Mouse (Mus musculus) lung, embryonic 16.5 days (tissue): ENCODE results near the gene Klhl36. TPM values are rescaled to one million over a fixed set of nuclear protein-coding genes. Genes with fewer than 3 reads are reported as not detected.

Experiments
- ATAC-seq: fragments of 200-750 bp; cut with Nextera tagmentation; 2 replicates; pipeline ENCODE4 v1.8.0; 2017; ENCODE audit warnings: low read depth, mild to moderate bottlenecking, moderate library complexity
- H3K27ac ChIP-seq: fragments of 300-500 bp; sonication (generic); 2 replicates; pipeline ENCODE4 v1.5.1; 2014; ENCODE audit warnings: mild to moderate bottlenecking, control low read depth, low read length
- H3K27me3 ChIP-seq: fragments of 300-500 bp; sonication (generic); 2 replicates; pipeline ENCODE4 v1.6.1; 2014; ENCODE audit warnings: low read depth, low read length, mixed read lengths; ENCODE audit not compliant: control insufficient read depth, insufficient read depth
- H3K36me3 ChIP-seq: fragments of 300-500 bp; sonication (generic); 2 replicates; pipeline ENCODE4 v1.6.1; 2014; ENCODE audit warnings: low read length; ENCODE audit not compliant: control insufficient read depth, insufficient read depth
- H3K4me1 ChIP-seq: fragments of 300-500 bp; sonication (generic); replicated peaks from 2 replicates; pipeline ENCODE4 v1.6.1; 2014; ENCODE audit warnings: low read length, mixed read lengths; ENCODE audit not compliant: control insufficient read depth, insufficient read depth
- H3K4me2 ChIP-seq: fragments of 300-500 bp; sonication (generic); 2 replicates; pipeline ENCODE4 v1.6.1; 2014; ENCODE audit warnings: low read depth, low read length, control low read depth
- H3K4me3 ChIP-seq: fragments of 300-500 bp; sonication (generic); 2 replicates; pipeline ENCODE4 v1.5.1; 2014; ENCODE audit warnings: mild to moderate bottlenecking, low read length, control low read depth
- H3K9ac ChIP-seq: fragments of 300-500 bp; sonication (generic); 2 replicates; pipeline ENCODE4 v1.6.1; 2014; ENCODE audit warnings: low read length, control low read depth
- H3K9me3 ChIP-seq: fragments of 300-500 bp; sonication (generic); 2 replicates; pipeline ENCODE4 v1.6.1; 2016; ENCODE audit warnings: low read length; ENCODE audit not compliant: control insufficient read depth
- WGBS: fragments of 180-500 bp; shearing (Covaris S2); extraction: QIAGEN DNeasy Blood & Tissue Kit; methylation state at CpG from one replicate; pipeline ENCODE4 v1.1.7; 2014; 5-methylcytosine and 5-hydroxymethylcytosine counted together
- polyA plus RNA-seq: library from polyadenylated mRNA; unstranded; fragments of >200 nt; fragmentation: Nextera tagmentation; extraction: Ambion mirVana; gene quantifications from 2 replicates; pipeline ENCODE4 v1.2.1, GENCODE M21; 2015

The Klhl36 gene
- polyA plus RNA-seq, 1 experiment from 2014 or later: 15.0 TPM

DNA sequence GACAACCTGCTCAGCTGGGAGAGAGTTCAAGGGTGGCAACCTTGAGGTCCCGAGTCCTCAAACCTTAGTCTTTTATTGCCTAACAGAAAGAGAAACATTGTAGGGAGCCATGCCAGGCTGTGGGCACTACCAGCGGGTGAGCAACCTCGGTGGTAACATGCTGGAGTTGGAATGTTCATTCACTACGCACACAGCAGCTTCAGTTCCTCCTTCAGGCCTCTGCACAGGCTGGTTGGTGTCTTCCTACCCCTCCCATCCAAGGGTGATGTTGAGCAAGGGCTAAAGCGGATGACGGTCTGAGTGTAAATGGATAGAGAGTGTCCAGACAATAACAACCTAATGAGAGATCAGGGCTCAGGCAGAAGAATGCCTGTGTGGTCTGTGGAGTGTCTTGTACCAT is 4.3 kb upstream of the Klhl36 start:
- Histone ChIP-seq H3K9me3 (no peaks in the 10 kb centered on the region), H3K36me3 (no peaks in the 10 kb centered on the region), H3K4me3 (no peak overlapping the region), H3K4me1 (peaks cover 8% of the 10 kb centered on the region), H3K27me3 (no peaks in the 10 kb centered on the region), H3K9ac (no peak overlapping the region), H3K27ac (no peak overlapping the region), H3K4me2 (no peak overlapping the region)
- 60% methylated on average over 6 of the region's 6 CpGs for WGBS
- ATAC-seq: no peak

DNA sequence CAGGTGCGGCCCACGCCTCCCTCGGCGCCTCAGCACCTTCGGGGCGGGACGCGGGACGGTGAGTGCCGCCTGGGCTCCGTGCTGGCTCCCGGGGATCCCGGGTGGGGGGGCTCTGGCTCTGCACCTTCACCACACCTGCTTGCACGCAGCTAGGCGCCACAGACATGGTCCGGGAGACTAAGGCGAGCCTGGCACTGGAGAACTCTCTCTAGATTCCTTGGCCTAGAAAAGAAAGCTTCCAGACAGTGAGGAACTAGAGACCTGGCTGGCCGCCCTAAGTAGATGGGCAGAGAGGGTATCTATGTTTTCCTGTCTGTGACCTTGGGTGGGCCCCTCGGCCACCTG is 296 bp downstream of the Klhl36 start:
- under 1% methylated on average over 19 of the region's 19 CpGs for WGBS

DNA sequence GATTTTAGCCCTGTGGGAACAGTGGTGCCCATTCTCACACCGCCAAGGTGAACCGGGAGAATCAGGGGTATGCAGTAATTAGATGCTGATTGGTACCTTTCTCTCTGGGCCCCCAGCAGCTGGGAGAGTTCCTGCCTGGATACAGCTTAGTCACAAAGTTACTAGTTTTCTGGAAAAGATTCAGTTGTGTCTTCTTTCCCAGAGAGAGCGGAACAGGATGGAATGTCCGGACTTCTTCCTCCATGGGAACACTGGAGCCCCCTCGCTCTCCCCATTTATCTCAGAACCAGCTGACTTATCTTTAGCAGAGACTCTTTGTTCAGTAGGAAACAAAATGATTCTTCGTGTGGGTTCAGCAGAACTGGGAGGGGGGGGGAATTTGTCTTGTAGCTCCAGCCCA is 683 bp downstream of the Klhl36 start:
- H3K4me1 ChIP-seq: peaks cover 13% of the 10 kb centered on the region
- H3K36me3 ChIP-seq: no peaks in the 10 kb centered on the region
- H3K27ac ChIP-seq: no peak overlapping the region
- peak overlapping the region; percentile 58 for H3K4me3 ChIP-seq
- no peak; the same call in 1 of the 2 replicates for ATAC-seq
- peak overlapping the region; percentile 79 for H3K4me2 ChIP-seq
- 7% methylated on average over 6 of the region's 6 CpGs for WGBS
- H3K9ac ChIP-seq: peak overlapping the region; percentile 81
- no peaks in the 10 kb centered on the region for H3K9me3 ChIP-seq
- H3K27me3 ChIP-seq: no peaks in the 10 kb centered on the region

More for the DNA sequence above, 296 bp downstream of the Klhl36 start:
- Histone ChIP-seq H3K27ac (peak overlapping the region; percentile 15; the same call in 1 of the 2 replicates), H3K36me3 (no peaks in the 10 kb centered on the region), H3K4me2 (peak overlapping the region; percentile 79), H3K9ac (peak overlapping the region; percentile 81), H3K9me3 (no peaks in the 10 kb centered on the region), H3K4me1 (peaks cover 13% of the 10 kb centered on the region), H3K27me3 (no peaks in the 10 kb centered on the region), H3K4me3 (peak overlapping the region; percentile 58)
- no peak; the same call in 1 of the 2 replicates for ATAC-seq

DNA sequence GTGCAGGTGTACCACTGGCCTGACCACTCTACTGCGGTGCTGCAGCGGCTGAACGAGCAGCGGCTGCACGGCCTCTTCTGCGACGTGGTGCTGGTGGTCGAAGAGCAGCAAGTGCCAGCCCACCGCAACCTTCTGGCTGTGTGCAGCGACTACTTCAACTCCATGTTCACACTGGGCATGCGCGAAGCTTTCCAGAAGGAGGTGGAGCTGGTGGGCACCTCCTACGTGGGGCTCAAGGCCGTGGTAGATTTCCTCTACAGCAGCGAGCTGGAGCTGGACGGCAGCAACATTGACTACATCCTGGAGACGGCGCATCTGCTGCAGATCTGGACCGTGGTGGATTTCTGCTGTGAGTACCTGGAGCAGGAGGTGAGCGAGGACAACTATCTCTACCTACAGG is 7.5 kb downstream of the Klhl36 start:
- WGBS: 74% methylated on average over 20 of the region's 20 CpGs
- no peak overlapping the region for H3K4me2 ChIP-seq
- no peaks in the 10 kb centered on the region for H3K4me1 ChIP-seq
- H3K36me3 ChIP-seq: peaks cover 22% of the 10 kb centered on the region
- no peaks in the 10 kb centered on the region for H3K27me3 ChIP-seq
- no peak overlapping the region for H3K4me3 ChIP-seq
- no peak overlapping the region for H3K27ac ChIP-seq
- peaks cover 8% of the 10 kb centered on the region for H3K9me3 ChIP-seq
- no peak overlapping the region for H3K9ac ChIP-seq
- no peak for ATAC-seq

DNA sequence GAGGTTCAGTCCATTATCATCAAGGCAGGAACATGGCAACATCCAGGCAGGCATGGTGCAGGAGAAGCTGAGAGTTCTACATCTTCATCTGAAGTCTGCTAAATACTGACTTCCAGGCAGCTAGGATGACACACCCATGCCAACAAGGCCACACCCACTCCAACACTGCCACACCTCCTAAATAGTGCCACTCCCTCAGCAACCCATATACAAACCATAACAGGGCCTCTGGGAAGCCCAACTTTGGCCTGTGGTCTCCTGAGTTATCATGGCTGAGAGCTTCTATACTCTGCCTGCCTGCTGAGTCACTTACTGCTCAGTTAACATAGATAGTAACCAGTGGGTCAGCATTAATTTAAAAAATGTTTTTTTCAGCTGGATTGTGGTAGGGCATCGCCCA is 11.1 kb downstream of the Klhl36 start:
- Histone ChIP-seq H3K4me1 (no peaks in the 10 kb centered on the region), H3K9ac (no peak overlapping the region), H3K9me3 (peaks cover 8% of the 10 kb centered on the region), H3K4me3 (no peak overlapping the region), H3K27ac (no peak overlapping the region), H3K4me2 (no peak overlapping the region), H3K27me3 (no peaks in the 10 kb centered on the region), H3K36me3 (peaks cover 22% of the 10 kb centered on the region)
- ATAC-seq: no peak
- WGBS: 96% methylated on average over 1 of the region's 1 CpGs

DNA sequence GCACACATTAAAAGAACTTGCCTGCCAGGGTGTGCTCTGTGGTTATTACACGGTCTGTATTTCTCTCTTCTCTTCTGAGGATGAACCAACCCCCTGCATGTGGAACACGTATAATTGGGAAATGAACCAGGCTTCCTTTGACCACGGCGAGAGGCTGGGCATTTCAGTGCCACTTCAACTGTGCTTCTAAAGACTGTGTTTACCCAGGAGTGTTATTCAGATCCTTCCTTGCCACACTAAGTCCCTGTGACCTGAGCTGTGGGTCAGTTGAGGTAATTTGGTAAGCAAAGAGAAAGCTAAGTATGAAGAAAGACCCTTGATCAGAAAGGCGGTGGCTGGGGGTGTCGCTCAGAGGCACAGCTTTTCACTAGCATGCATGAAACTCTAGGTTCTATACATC is 19.2 kb downstream of the Klhl36 start:
- H3K9me3 ChIP-seq: no peaks in the 10 kb centered on the region
- no peaks in the 10 kb centered on the region for H3K36me3 ChIP-seq
- 39% methylated on average over 6 of the region's 6 CpGs for WGBS
- H3K4me1 ChIP-seq: peaks cover 11% of the 10 kb centered on the region
- no peak overlapping the region for H3K4me3 ChIP-seq
- no peak for ATAC-seq
- H3K4me2 ChIP-seq: no peak overlapping the region
- no peak overlapping the region for H3K9ac ChIP-seq
- H3K27ac ChIP-seq: no peak overlapping the region
- H3K27me3 ChIP-seq: no peaks in the 10 kb centered on the region

DNA sequence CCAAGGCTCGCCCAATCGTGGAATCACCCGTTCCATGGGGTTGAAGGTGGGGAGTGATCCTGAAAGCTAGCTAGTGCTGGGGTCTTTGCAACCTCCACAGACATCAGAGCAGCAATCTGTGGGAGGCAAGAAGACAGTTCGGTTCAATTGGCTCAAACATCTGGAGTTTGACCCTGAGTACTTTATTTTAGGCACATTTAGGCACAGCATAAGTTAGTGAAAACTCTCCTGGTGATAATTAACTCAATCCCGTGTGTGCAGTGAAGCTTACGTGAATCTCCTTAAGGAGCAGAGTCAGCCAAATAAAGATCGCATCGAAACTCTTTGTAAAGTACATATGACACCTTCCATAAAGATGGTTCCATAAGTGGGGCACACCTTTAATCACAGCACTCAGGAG is 19.9 kb downstream of the Klhl36 start:
- no peaks in the 10 kb centered on the region for H3K9me3 ChIP-seq
- no peaks in the 10 kb centered on the region for H3K36me3 ChIP-seq
- ATAC-seq: no peak
- no peaks in the 10 kb centered on the region for H3K27me3 ChIP-seq
- H3K4me1 ChIP-seq: peaks cover 11% of the 10 kb centered on the region
- no peak overlapping the region for H3K9ac ChIP-seq
- no peak overlapping the region for H3K27ac ChIP-seq
- no peak overlapping the region for H3K4me2 ChIP-seq
- no peak overlapping the region for H3K4me3 ChIP-seq
- WGBS: 75% methylated on average over 8 of the region's 8 CpGs

DNA sequence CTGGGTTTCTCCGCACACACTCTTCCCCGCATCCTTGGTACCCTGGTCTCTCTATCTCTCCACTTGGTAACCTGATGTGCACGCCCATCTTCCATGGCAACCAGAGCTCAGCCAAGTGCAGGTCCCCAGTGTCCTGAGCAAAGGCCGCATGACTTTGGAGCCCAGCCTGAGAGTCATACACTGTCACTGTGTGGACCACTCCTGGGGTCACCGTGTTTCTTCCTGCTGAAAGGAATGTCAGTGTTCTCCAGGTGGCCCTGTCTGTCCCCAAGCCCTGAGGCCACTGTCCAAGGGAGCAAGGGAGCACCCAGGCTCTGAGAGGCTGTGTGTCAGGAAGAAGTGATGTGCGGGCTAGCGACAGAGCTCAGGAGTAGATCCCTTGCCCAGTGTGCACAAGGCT is 21.2 kb downstream of the Klhl36 start:
- WGBS: 86% methylated on average over 7 of the region's 7 CpGs
- ATAC-seq: no peak

DNA sequence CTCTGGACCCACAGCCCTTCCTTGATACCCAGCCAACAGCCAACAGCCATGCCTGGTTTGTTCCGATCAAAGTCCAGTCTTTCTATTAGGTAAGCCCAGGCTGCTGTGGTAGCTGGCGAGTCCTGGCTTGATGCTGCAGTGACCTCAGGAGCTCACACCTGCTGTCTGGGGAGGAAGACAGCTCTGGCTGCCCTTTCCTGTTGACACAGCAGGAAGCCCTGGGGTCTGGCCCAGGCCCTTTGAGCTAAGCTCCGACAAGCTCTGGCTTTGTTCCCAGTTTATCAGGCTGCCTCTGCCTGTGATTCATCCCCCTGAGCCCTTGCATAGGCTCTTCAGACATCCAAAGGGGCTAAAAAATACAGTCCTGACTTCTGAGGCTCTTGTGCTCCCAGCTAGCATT is 23.5 kb downstream of the Klhl36 start:
- Histone ChIP-seq H3K4me3 (no peak overlapping the region), H3K27me3 (no peaks in the 10 kb centered on the region), H3K4me1 (peaks cover 11% of the 10 kb centered on the region), H3K36me3 (no peaks in the 10 kb centered on the region), H3K4me2 (no peak overlapping the region), H3K27ac (peak overlapping the region; percentile 18; the same call in 1 of the 2 replicates), H3K9ac (0 out of 2 replicates have a peak overlapping the region, but pooled peaks have one; percentile 0), H3K9me3 (no peaks in the 10 kb centered on the region)
- WGBS: 18% methylated on average over 3 of the region's 3 CpGs
- peak; percentile 84 for ATAC-seq

More for the DNA sequence above, 21.2 kb downstream of the Klhl36 start:
- H3K9ac ChIP-seq: no peak overlapping the region
- peaks cover 11% of the 10 kb centered on the region for H3K4me1 ChIP-seq
- H3K4me2 ChIP-seq: no peak overlapping the region
- H3K4me3 ChIP-seq: no peak overlapping the region
- no peaks in the 10 kb centered on the region for H3K9me3 ChIP-seq
- H3K27me3 ChIP-seq: no peaks in the 10 kb centered on the region
- H3K36me3 ChIP-seq: no peaks in the 10 kb centered on the region
- no peak overlapping the region for H3K27ac ChIP-seq

DNA sequence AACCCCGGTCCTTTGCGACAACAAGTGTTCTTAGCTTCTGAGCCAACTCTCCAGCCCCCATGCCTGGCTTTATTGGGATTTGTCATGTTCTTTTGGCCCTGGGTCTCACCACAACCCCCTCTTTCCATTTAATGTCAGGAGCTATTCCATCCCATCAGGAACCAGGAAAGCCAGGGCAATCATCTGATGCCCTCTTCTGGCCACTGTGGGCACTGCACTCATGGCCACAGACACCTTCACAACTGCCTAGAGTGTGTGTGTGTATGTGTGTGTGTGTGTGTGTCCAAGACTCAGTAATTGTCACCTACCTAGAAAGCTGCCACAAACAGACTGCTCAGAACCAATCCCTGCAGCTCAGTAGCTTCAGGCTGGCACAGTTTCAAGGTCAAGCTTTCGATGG is 25.1 kb downstream of the Klhl36 start:
- WGBS: 83% methylated on average over 3 of the region's 3 CpGs
- H3K4me3 ChIP-seq: no peak overlapping the region
- peaks cover 11% of the 10 kb centered on the region for H3K4me1 ChIP-seq
- H3K27me3 ChIP-seq: no peaks in the 10 kb centered on the region
- H3K4me2 ChIP-seq: no peak overlapping the region
- H3K9me3 ChIP-seq: no peaks in the 10 kb centered on the region
- H3K36me3 ChIP-seq: no peaks in the 10 kb centered on the region
- no peak overlapping the region for H3K9ac ChIP-seq
- no peak for ATAC-seq
- no peak overlapping the region for H3K27ac ChIP-seq
